Mouse (Mus musculus): Measurements from ENCODE around the gene Mog. TPM values are rescaled to one million over a fixed set of nuclear protein-coding genes. Genes with fewer than 3 reads are reported as not detected.

Mog gene
- polyA plus RNA-seq, 1 experiment: not detected

DNA sequence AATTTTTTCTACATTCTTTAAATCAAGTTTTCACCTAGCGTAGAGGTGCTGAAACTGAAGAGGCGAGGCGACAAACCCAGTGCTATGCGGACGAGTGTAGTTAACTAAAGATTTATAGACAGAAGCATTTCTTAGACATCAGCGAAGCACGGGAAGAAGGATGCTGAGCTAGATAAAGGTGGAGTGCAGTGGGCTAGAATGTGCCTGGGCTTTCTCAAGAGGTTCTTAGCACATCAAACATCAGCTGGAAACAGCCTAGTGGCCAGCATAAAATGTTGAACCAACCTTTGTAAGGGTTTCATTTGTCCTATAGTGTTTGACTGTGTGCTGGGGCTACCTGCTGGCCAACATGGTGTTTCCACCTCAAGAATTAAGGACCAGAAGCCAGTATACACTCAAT lies 22.3 kb downstream of the Mog start, which contains the start of gene Zfp57:
TSS of gene Zfp57 (plus strand) at position 301 of the 400 bp plus-strand sequence.
- no peak for DNase-seq
- TF ChIP-seq POLR2A (IDR thresholded peaks at IDR 0.05; ENCODE audit: control insufficient read depth, extremely low read depth, insufficient read depth, low read length, poor library complexity): no peak
- TF ChIP-seq CTCF (IDR thresholded peaks at IDR 0.05; ENCODE audit: borderline replicate concordance, control insufficient read depth, extremely low read depth, insufficient read depth, low read length, poor library complexity): no peak
- H3K27me3 ChIP-seq (ENCODE audit: control insufficient read depth, insufficient read depth, low read length): peaks cover 7% of the 10 kb centered on the region; the same call in 1 of the 2 replicates
- H3K27ac ChIP-seq (ENCODE audit: control insufficient read depth, insufficient read depth, low read length): no peak within 1 kb of the TSS
- H3K4me1 ChIP-seq (replicated peaks; ENCODE audit: control insufficient read depth, insufficient read depth, low read length): peaks cover 5% of the 10 kb centered on the region
- H3K4me3 ChIP-seq (ENCODE audit: control insufficient read depth, insufficient read depth, low read length): no peak within 1 kb of the TSS
- 97% methylated on average over 7 of the region's 7 CpGs for WGBS
- no peaks in the 10 kb centered on the region for H3K36me3 ChIP-seq (ENCODE audit: control insufficient read depth, insufficient read depth, low read length)

DNA sequence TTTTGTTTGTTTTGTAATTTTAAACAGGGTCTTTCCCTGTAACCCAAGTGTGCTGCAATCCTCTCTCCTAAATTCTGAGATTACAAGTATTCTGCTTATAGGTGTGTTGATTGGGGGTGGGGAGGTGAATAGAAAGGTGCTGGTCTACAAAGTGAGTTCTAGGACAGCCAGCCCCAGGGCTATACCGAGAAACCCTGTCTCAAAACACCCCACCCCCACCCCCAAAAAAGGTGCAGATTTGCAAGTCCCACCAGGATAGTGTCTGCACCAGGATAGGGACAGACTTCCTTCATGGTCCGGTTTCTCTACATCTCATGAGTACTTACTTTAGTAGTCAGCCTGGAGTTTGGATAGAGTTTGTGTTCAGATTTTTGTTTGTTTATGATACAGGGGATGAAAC lies 24.7 kb downstream of the Mog start:
- 98% methylated on average over 2 of the region's 2 CpGs for WGBS
- H3K27me3 ChIP-seq (ENCODE audit: control insufficient read depth, insufficient read depth, low read length): peaks cover 7% of the 10 kb centered on the region; the same call in 1 of the 2 replicates
- no peak for DNase-seq
- H3K4me3 ChIP-seq (ENCODE audit: control insufficient read depth, insufficient read depth, low read length): no peak overlapping the region
- H3K4me1 ChIP-seq (replicated peaks; ENCODE audit: control insufficient read depth, insufficient read depth, low read length): peaks cover 5% of the 10 kb centered on the region
- no peak for TF ChIP-seq CTCF (IDR thresholded peaks at IDR 0.05; ENCODE audit: borderline replicate concordance, control insufficient read depth, extremely low read depth, insufficient read depth, low read length, poor library complexity)
- no peak for TF ChIP-seq POLR2A (IDR thresholded peaks at IDR 0.05; ENCODE audit: control insufficient read depth, extremely low read depth, insufficient read depth, low read length, poor library complexity)
- no peak overlapping the region for H3K27ac ChIP-seq (ENCODE audit: control insufficient read depth, insufficient read depth, low read length)
- H3K36me3 ChIP-seq (ENCODE audit: control insufficient read depth, insufficient read depth, low read length): no peaks in the 10 kb centered on the region

DNA sequence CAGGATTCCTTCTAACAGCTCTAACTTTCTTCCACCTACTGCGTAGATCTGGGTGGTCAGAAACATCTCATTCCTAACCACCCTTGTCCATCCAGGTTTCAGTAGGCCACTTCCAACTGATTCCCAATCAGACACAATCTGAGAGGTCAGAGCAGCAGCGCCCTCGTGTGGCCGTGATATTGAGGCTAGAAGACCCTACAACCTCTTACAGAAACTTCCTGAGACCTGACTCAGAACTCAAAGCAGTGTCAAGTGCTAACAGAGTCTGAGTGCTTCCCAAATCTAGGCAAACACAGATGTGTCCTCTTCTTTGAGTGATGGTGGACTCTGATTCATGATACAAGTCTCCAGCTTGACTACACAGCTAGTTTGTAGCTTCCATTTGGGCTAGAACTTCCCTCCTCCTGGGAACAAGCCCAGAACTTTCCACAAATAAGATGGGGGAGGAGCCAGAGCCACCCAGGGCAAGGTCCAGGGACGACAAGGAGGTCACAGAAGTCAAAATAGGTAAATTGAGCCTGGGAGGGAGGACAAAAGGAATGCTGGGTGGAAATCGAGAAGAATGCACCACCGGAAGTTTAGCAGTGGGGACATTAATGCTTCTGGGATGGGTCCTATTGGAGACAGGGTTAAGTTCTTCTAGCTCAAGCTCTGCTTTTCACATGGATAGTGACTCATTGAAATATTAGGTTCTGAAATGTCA lies 26.0 kb downstream of the Mog start:
- Histone ChIP-seq H3K27me3 (ENCODE audit: control insufficient read depth, insufficient read depth, low read length) (no peaks in the 10 kb centered on the region), H3K36me3 (ENCODE audit: control insufficient read depth, insufficient read depth, low read length) (no peaks in the 10 kb centered on the region), H3K27ac (ENCODE audit: control insufficient read depth, insufficient read depth, low read length) (no peak overlapping the region), H3K4me3 (ENCODE audit: control insufficient read depth, insufficient read depth, low read length) (no peak overlapping the region), H3K4me1 (replicated peaks; ENCODE audit: control insufficient read depth, insufficient read depth, low read length) (no peaks in the 10 kb centered on the region)
- DNase-seq: peak; percentile 72
- no peak for TF ChIP-seq POLR2A (IDR thresholded peaks at IDR 0.05; ENCODE audit: control insufficient read depth, extremely low read depth, insufficient read depth, low read length, poor library complexity)
- TF ChIP-seq CTCF (IDR thresholded peaks at IDR 0.05; ENCODE audit: borderline replicate concordance, control insufficient read depth, extremely low read depth, insufficient read depth, low read length, poor library complexity): no peak
- 36% methylated on average over 7 of the region's 7 CpGs for WGBS

DNA sequence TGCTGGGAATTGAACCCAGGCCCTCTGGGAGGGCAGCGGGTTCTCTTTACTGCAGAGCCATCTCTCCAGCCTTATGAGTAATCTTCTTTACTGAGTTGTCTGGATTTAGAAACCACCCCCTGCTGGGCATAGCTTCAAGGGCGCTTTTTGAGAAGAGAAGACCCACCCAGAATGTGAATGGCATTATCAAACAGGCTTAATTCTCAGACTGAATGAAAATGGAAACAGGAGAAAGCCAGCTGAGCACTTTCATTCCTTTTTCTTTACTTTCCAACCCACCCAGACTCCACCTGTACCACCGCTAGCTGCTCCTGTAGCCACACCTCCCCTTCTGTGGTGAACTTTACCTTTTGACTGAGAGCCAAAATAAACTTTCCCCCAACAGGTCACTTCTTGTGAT lies 27.8 kb downstream of the Mog start:
- 86% methylated on average over 3 of the region's 3 CpGs for WGBS
- DNase-seq: no peak
- TF ChIP-seq CTCF (IDR thresholded peaks at IDR 0.05; ENCODE audit: borderline replicate concordance, control insufficient read depth, extremely low read depth, insufficient read depth, low read length, poor library complexity) (no peak), POLR2A (IDR thresholded peaks at IDR 0.05; ENCODE audit: control insufficient read depth, extremely low read depth, insufficient read depth, low read length, poor library complexity) (no peak)
- Histone ChIP-seq H3K4me3 (ENCODE audit: control insufficient read depth, insufficient read depth, low read length) (no peak overlapping the region), H3K36me3 (ENCODE audit: control insufficient read depth, insufficient read depth, low read length) (no peaks in the 10 kb centered on the region), H3K4me1 (replicated peaks; ENCODE audit: control insufficient read depth, insufficient read depth, low read length) (no peaks in the 10 kb centered on the region), H3K27ac (ENCODE audit: control insufficient read depth, insufficient read depth, low read length) (no peak overlapping the region), H3K27me3 (ENCODE audit: control insufficient read depth, insufficient read depth, low read length) (no peaks in the 10 kb centered on the region)

DNA sequence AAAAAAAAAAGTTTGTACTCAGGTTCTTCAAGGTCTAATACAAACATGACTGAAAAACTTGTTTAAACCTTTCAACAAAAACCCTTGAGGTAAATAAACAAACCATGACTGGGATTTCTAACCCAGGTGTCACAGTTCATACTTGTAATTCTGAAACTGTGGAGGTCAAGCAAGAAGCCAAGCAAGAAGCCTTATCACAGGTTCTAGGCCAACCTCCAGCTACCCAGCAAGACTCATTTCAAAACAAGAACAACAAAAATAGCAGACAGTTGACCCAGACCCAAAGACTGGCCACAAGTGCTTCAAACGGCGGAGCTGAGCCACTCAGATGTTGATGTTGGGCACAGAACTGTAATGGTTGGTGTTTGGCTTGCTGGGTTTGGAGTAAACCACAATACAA lies 28.7 kb downstream of the Mog start:
- DNase-seq: no peak
- Histone ChIP-seq H3K36me3 (ENCODE audit: control insufficient read depth, insufficient read depth, low read length) (no peaks in the 10 kb centered on the region), H3K27ac (ENCODE audit: control insufficient read depth, insufficient read depth, low read length) (no peak overlapping the region), H3K4me3 (ENCODE audit: control insufficient read depth, insufficient read depth, low read length) (no peak overlapping the region), H3K4me1 (replicated peaks; ENCODE audit: control insufficient read depth, insufficient read depth, low read length) (no peaks in the 10 kb centered on the region), H3K27me3 (ENCODE audit: control insufficient read depth, insufficient read depth, low read length) (no peaks in the 10 kb centered on the region)
- TF ChIP-seq POLR2A (IDR thresholded peaks at IDR 0.05; ENCODE audit: control insufficient read depth, extremely low read depth, insufficient read depth, low read length, poor library complexity): no peak
- no peak for TF ChIP-seq CTCF (IDR thresholded peaks at IDR 0.05; ENCODE audit: borderline replicate concordance, control insufficient read depth, extremely low read depth, insufficient read depth, low read length, poor library complexity)
- 81% methylated on average over 2 of the region's 2 CpGs for WGBS

DNA sequence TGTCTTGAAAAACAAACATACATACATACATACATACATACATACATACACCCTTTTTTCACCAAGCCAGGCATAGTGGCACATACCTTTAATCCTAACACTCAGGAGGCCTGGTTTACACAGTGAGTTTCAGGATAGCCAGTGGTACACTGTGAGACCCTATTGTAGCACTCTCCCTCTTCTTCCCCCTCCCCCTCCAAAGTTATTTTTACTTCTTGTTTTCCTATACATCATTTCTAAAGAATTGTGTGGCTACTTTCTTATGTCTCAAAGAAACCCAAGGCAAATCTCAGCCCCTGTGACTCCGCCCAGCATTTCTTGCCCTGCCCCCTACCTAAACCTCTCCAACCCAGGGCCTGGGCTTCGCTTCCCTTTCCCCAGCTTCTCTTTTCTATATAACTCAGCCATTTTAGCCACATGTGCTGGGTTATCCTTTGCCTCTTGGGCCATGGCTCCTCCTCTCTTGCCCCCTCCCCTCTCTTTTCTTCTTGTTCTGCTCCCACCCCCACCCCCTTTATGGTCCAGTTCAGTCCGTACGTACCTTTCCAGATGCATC lies 29.4 kb downstream of the Mog start:
- no peaks in the 10 kb centered on the region; the same call in 1 of the 2 replicates for H3K27me3 ChIP-seq (ENCODE audit: control insufficient read depth, insufficient read depth, low read length)
- 96% methylated on average over 4 of the region's 4 CpGs for WGBS
- no peaks in the 10 kb centered on the region for H3K36me3 ChIP-seq (ENCODE audit: control insufficient read depth, insufficient read depth, low read length)
- TF ChIP-seq CTCF (IDR thresholded peaks at IDR 0.05; ENCODE audit: borderline replicate concordance, control insufficient read depth, extremely low read depth, insufficient read depth, low read length, poor library complexity): no peak
- TF ChIP-seq POLR2A (IDR thresholded peaks at IDR 0.05; ENCODE audit: control insufficient read depth, extremely low read depth, insufficient read depth, low read length, poor library complexity): no peak
- H3K27ac ChIP-seq (ENCODE audit: control insufficient read depth, insufficient read depth, low read length): no peak overlapping the region
- no peak for DNase-seq
- H3K4me3 ChIP-seq (ENCODE audit: control insufficient read depth, insufficient read depth, low read length): no peak overlapping the region
- H3K4me1 ChIP-seq (replicated peaks; ENCODE audit: control insufficient read depth, insufficient read depth, low read length): no peaks in the 10 kb centered on the region

All from thymus, adult 2 months (tissue).